Mouse (Mus musculus) heart, postnatal 0 days (tissue): Measurements from ENCODE around the gene Arsa. TPM values are rescaled to one million over a fixed set of nuclear protein-coding genes. Genes with fewer than 3 reads are reported as not detected.

ENCODE experiments used
- ATAC-seq: fragments of 200-750 bp; cut with Nextera tagmentation; 2 replicates; pipeline ENCODE4 v1.8.0; 2017; ENCODE audit warnings: low read depth, moderate number of reproducible peaks, moderate library complexity; ENCODE audit not compliant: insufficient read depth
- DNase-seq: peaks from one replicate; pipeline ENCODE4 v3.0.0-alpha.2; 2016; ENCODE audit warnings: low spot score
- H3K27ac ChIP-seq: fragments of 300-500 bp; sonication (generic); 2 replicates; pipeline ENCODE4 v1.5.1; 2014; ENCODE audit warnings: low read depth, mild to moderate bottlenecking
- H3K27me3 ChIP-seq: fragments of 300-500 bp; sonication (generic); 2 replicates; pipeline ENCODE4 v1.6.1; 2014; ENCODE audit warnings: low read length, mixed read lengths; ENCODE audit not compliant: control insufficient read depth, insufficient read depth
- H3K36me3 ChIP-seq: fragments of 300-500 bp; sonication (generic); replicated peaks from 2 replicates; pipeline ENCODE4 v1.6.1; 2014; ENCODE audit warnings: low read length, mixed read lengths; ENCODE audit not compliant: control insufficient read depth, insufficient read depth
- H3K4me1 ChIP-seq: fragments of 300-500 bp; sonication (generic); 2 replicates; pipeline ENCODE4 v1.6.1; 2014; ENCODE audit warnings: antibody characterized with exemption; ENCODE audit not compliant: control insufficient read depth, insufficient read depth
- H3K4me2 ChIP-seq: fragments of 300-500 bp; sonication (generic); 2 replicates; pipeline ENCODE4 v1.6.1; 2014; ENCODE audit warnings: low read depth, mild to moderate bottlenecking, low read length, moderate library complexity
- H3K4me3 ChIP-seq: fragments of 300-500 bp; sonication (generic); 2 replicates; pipeline ENCODE4 v1.5.1; 2014; ENCODE audit warnings: low read depth, low read length
- H3K9ac ChIP-seq: fragments of 300-500 bp; sonication (generic); replicated peaks from 2 replicates; pipeline ENCODE4 v1.6.1; 2014; ENCODE audit warnings: low read depth, low read length, mixed read lengths
- H3K9me3 ChIP-seq: fragments of 300-500 bp; sonication (generic); replicated peaks from 2 replicates; pipeline ENCODE4 v1.6.1; 2016; ENCODE audit warnings: low read length; ENCODE audit not compliant: control insufficient read depth
- CTCF ChIP-seq: IDR thresholded peaks from 2 replicates; pipeline ENCODE4 v1.5.1; 2016; ENCODE audit warnings: antibody characterized with exemption, control low read depth, low read depth
- EP300 ChIP-seq: IDR thresholded peaks from 2 replicates; pipeline ENCODE4 v1.6.1; 2016; ENCODE audit warnings: antibody characterized with exemption, low read depth
- WGBS: fragments of 180-500 bp; shearing (Covaris S2); extraction: QIAGEN DNeasy Blood & Tissue Kit; methylation state at CpG from one replicate; pipeline ENCODE4 v1.1.7; 2014; 5-methylcytosine and 5-hydroxymethylcytosine counted together
- polyA plus RNA-seq: library from polyadenylated mRNA; unstranded; fragments of >200 nt; fragmentation: Nextera tagmentation; extraction: Ambion mirVana; gene quantifications from 2 replicates; pipeline ENCODE4 v1.2.1, GENCODE M21; 2015
- total RNA-seq: library from RNA; depleted of rRNA; stranded (reverse); fragments of >200 nt; gene quantifications from 2 replicates; pipeline ENCODE4 v1.2.3, GENCODE M21; 2014; ENCODE audit warnings: low replicate concordance

The Arsa gene
- total and polyA plus RNA-seq, 2 experiments from 2014 or later, result 10.4 to 14.1 TPM

GRCm38 (mm10) chr15:89494970-89495369 is 17.7 kb upstream of the Arsa start:
- ATAC-seq (no peak), DNase-seq (no peak)
- 76% methylated on average over 4 of the region's 4 CpGs for WGBS
- no peak overlapping the region for H3K27ac ChIP-seq
- H3K9ac ChIP-seq, result no peak overlapping the region
- H3K4me3 ChIP-seq, result no peak overlapping the region
- no peaks in the 10 kb centered on the region; the same call in 1 of the 2 replicates for H3K4me1 ChIP-seq
- peaks cover 36% of the 10 kb centered on the region for H3K27me3 ChIP-seq
- TF ChIP-seq CTCF (peak; percentile 26), EP300 (no peak)
- peaks cover 4% of the 10 kb centered on the region; the same call in 1 of the 2 replicates for H3K9me3 ChIP-seq
- no peak overlapping the region for H3K4me2 ChIP-seq
- no peaks in the 10 kb centered on the region for H3K36me3 ChIP-seq

GRCm38 (mm10) chr15:89488611-89489117 is 11.4 kb upstream of the Arsa start:
- WGBS, result 31% methylated on average over 14 of the region's 14 CpGs
- Histone ChIP-seq H3K9ac (no peak overlapping the region), H3K9me3 (peaks cover 4% of the 10 kb centered on the region; the same call in 1 of the 2 replicates), H3K27me3 (no peaks in the 10 kb centered on the region), H3K27ac (no peak overlapping the region), H3K4me1 (no peaks in the 10 kb centered on the region), H3K4me3 (no peak overlapping the region), H3K36me3 (no peaks in the 10 kb centered on the region), H3K4me2 (no peak overlapping the region)
- ATAC-seq, result no peak
- DNase-seq, result no peak
- TF ChIP-seq EP300 (no peak), CTCF (no peak)

GRCm38 (mm10) chr15:89488182-89488581 is 11.0 kb upstream of the Arsa start:
- no peak overlapping the region for H3K27ac ChIP-seq

GRCm38 (mm10) chr15:89480584-89480983 is 3.4 kb upstream of the Arsa start:
- Histone ChIP-seq H3K36me3 (no peaks in the 10 kb centered on the region), H3K27ac (peak overlapping the region; percentile 43), H3K4me3 (no peak overlapping the region), H3K9me3 (peaks cover 8% of the 10 kb centered on the region), H3K27me3 (no peaks in the 10 kb centered on the region), H3K4me1 (peaks cover 3% of the 10 kb centered on the region), H3K4me2 (no peak overlapping the region), H3K9ac (no peak overlapping the region)
- WGBS, result 19% methylated on average over 8 of the region's 8 CpGs
- ATAC-seq (peak; percentile 72), DNase-seq (peak; percentile 77)
- TF ChIP-seq EP300 (peak; percentile 85), CTCF (no peak)

More at GRCm38 (mm10) chr15:89488182-89488581, 11.0 kb upstream of the Arsa start:
- DNase-seq (no peak), ATAC-seq (no peak)
- H3K4me2 ChIP-seq, result no peak overlapping the region
- 45% methylated on average over 12 of the region's 12 CpGs for WGBS
- no peak for TF ChIP-seq EP300
- TF ChIP-seq CTCF, result no peak
- H3K9ac ChIP-seq, result no peak overlapping the region
- H3K4me3 ChIP-seq, result no peak overlapping the region
- H3K27me3 ChIP-seq, result no peaks in the 10 kb centered on the region
- H3K4me1 ChIP-seq, result no peaks in the 10 kb centered on the region
- H3K36me3 ChIP-seq, result no peaks in the 10 kb centered on the region
- peaks cover 4% of the 10 kb centered on the region; the same call in 1 of the 2 replicates for H3K9me3 ChIP-seq

- Histone ChIP-seq H3K36me3 (no peaks in the 10 kb centered on the region), H3K9ac (no peak overlapping the region), H3K4me2 (no peak overlapping the region), H3K4me1 (peaks cover 10% of the 10 kb centered on the region), H3K9me3 (peaks cover 8% of the 10 kb centered on the region), H3K27me3 (no peaks in the 10 kb centered on the region), H3K4me3 (no peak overlapping the region), H3K27ac (no peak overlapping the region)
- WGBS, result 84% methylated on average over 3 of the region's 3 CpGs
- no peak for ATAC-seq
- TF ChIP-seq CTCF, result no peak
- no peak for TF ChIP-seq EP300
- DNase-seq, result no peak
Observed at GRCm38 (mm10) chr15:89478622-89479021, 1.4 kb upstream of the Arsa start.

GRCm38 (mm10) chr15:89477806-89478205 is 581 bp upstream of the Arsa start:
- peak overlapping the region; percentile 5; the same call in 1 of the 2 replicates for H3K27ac ChIP-seq
- H3K27me3 ChIP-seq, result no peaks in the 10 kb centered on the region
- H3K4me1 ChIP-seq, result peaks cover 10% of the 10 kb centered on the region
- ATAC-seq, result no peak
- H3K36me3 ChIP-seq, result no peaks in the 10 kb centered on the region
- no peak overlapping the region for H3K9ac ChIP-seq
- peaks cover 8% of the 10 kb centered on the region for H3K9me3 ChIP-seq
- no peak for TF ChIP-seq EP300
- TF ChIP-seq CTCF, result no peak
- 60% methylated on average over 8 of the region's 8 CpGs for WGBS
- DNase-seq, result no peak
- peak overlapping the region; percentile 4; the same call in 1 of the 2 replicates for H3K4me2 ChIP-seq
- H3K4me3 ChIP-seq, result no peak overlapping the region
